Mouse (Mus musculus): ENCODE data around the gene Tmem201.

DNA sequence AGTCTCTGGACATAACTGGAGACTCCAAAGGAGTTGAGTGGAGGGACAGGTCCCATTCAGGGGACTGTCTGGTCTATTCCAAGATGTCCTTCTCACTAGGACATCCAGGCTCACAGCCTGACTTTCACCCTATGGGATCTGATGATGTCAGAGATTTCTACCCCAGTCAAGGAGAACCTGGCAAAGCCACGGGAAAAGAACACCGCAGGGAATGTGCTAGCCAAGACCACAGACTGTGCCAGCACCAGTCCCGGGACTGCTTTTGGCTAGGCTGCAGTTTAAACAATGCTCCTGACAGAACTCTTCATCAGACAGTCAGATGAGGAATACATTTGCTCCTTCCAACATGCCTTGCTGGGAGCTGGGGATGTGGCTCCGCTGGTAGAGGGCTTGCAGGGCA is 37.9 kb downstream of the Tmem201 start:
- TF ChIP-seq EP300 (IDR thresholded peaks at IDR 0.05; ENCODE audit: low read depth) (no peak), CTCF (IDR thresholded peaks at IDR 0.05; ENCODE audit: low read depth) (no peak)

Data from liver, embryonic 14.5 days (tissue).